Mouse (Mus musculus): ENCODE measurements around the gene Cfap77. TPM values are rescaled to one million over a fixed set of nuclear protein-coding genes. Genes with fewer than 3 reads are reported as not detected.

The Cfap77 gene
- polyA plus RNA-seq, 1 experiment, result 0.25 TPM

DNA sequence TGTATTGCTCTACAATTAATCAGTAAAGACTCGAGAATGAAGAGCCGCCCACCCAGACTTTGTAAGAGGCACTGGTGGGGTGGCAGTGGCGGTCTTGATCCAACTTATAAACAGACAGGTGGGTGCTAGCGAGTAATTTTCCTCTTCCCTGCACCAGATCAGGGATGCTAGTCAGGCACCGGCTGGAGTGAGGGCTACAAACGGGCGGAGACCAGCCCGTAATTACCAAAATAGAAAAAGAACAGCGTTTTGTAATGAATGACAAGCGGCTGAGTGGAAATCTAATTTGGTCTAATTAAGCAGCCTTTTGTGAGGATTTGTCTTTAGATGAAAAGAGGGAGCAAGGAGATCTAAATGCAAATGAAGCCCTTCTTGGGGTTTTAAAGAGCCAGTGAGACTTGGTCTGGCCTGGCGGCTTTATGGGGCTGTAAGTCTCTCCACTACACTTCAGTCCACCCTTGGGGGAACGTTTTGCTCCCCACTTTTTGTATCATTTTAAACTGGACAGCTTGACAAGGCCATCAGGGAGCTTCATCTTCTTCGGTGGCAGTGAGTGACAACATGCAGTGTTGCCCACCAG lies 48.3 kb downstream of the Cfap77 start:
- Histone ChIP-seq H3K9me3 (no peaks in the 10 kb centered on the region), H3K4me3 (replicated peaks) (no peak overlapping the region), H3K4me1 (peaks cover 2% of the 10 kb centered on the region; the same call in 1 of the 2 replicates), H3K27me3 (replicated peaks) (peaks cover 81% of the 10 kb centered on the region), H3K36me3 (replicated peaks; ENCODE audit: low read length) (no peaks in the 10 kb centered on the region)
- TF ChIP-seq FLI1 (IDR thresholded peaks at IDR 0.05; ENCODE audit: low read length) (no peak), GATA1 (IDR thresholded peaks at IDR 0.05; ENCODE audit: borderline replicate concordance, low read length) (no peak)

DNA sequence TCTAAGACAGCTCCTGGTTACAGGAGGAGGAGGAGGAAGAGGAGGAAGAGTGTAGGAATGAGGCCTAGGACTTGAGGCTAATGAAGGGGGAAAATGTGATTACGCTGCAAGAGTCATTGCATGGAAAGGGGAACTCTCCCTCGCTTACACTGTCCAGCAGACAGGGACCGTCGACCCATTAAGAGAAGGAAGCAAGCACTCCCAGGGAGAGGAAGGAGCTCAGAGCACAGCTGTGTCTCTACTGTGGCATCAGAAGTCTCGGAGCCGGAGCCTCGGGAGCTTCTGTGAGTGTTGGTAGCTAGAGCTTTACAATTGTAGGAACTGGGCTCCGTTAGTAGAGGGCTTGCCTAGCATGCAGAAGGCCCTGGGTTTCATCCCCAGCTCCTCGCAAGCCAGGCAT lies 50.8 kb downstream of the Cfap77 start:
- Histone ChIP-seq H3K27me3 (replicated peaks) (peaks cover 69% of the 10 kb centered on the region), H3K9me3 (no peaks in the 10 kb centered on the region), H3K36me3 (replicated peaks; ENCODE audit: low read length) (no peaks in the 10 kb centered on the region), H3K4me3 (replicated peaks) (no peak overlapping the region), H3K4me1 (peaks cover 2% of the 10 kb centered on the region; the same call in 1 of the 2 replicates)
- TF ChIP-seq GATA1 (IDR thresholded peaks at IDR 0.05; ENCODE audit: borderline replicate concordance, low read length) (no peak), FLI1 (IDR thresholded peaks at IDR 0.05; ENCODE audit: low read length) (no peak)

DNA sequence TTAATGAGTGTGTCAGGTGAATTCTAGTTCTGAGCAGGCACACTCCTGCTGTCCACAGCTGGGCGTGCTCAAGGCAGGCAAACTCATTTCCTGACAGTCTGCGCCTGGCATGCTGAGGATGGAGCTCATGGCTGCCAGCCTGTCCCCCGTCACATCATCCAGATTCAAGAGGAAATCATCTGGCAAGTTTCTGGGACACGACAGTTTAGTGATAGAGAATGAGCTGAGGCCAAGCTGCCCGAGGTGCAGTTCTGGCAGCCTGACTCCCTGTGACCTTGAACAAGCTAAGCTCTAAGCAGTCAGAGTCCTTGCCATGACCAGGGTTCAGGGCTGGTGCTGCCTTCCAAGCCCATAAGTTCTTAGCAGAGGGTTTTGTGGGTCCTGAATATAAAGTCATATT lies 56.6 kb downstream of the Cfap77 start:
- peaks cover 13% of the 10 kb centered on the region for H3K9me3 ChIP-seq
- no peak overlapping the region for H3K4me3 ChIP-seq (replicated peaks)
- H3K4me1 ChIP-seq, result no peaks in the 10 kb centered on the region
- no peaks in the 10 kb centered on the region for H3K36me3 ChIP-seq (replicated peaks; ENCODE audit: low read length)
- no peak for TF ChIP-seq GATA1 (IDR thresholded peaks at IDR 0.05; ENCODE audit: borderline replicate concordance, low read length)
- TF ChIP-seq FLI1 (IDR thresholded peaks at IDR 0.05; ENCODE audit: low read length), result no peak
- H3K27me3 ChIP-seq (replicated peaks), result peaks cover 53% of the 10 kb centered on the region

DNA sequence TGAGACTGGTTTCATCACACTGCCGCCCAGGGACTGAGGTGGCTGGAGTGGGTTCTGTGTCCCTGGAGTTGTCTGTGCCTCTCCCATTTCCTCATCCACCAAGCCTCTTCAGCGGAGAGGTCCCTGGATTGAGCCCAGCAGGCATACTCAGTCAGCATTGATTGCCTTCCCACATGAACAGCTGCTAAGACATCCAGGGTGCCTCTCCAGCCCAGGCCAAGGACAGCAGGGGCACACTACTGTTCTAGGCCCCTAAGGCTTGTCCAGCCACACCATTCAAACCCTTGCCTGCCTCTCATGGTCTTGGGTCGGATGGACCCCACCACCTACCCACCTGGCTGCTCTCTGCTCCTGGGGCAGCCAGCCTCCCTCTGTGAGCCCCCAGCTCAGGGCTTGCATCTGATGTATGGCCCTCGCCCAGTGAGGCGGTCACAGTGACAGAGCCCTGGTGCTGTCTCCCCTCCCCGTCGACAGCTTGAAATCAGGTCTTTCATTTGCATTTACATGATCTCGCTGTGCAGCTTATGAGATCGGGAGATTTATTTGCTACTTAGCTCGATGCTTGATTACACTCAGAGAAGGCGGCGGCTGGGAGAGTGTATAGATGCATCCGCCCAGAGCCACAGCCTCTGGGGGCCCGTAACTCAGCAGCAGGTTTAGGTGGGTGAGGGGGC lies 57.6 kb downstream of the Cfap77 start:
- H3K4me1 ChIP-seq, result no peaks in the 10 kb centered on the region
- peaks cover 55% of the 10 kb centered on the region for H3K27me3 ChIP-seq (replicated peaks)
- TF ChIP-seq FLI1 (IDR thresholded peaks at IDR 0.05; ENCODE audit: low read length), result no peak
- TF ChIP-seq GATA1 (IDR thresholded peaks at IDR 0.05; ENCODE audit: borderline replicate concordance, low read length), result no peak
- no peak overlapping the region for H3K4me3 ChIP-seq (replicated peaks)
- peaks cover 13% of the 10 kb centered on the region for H3K9me3 ChIP-seq
- no peaks in the 10 kb centered on the region for H3K36me3 ChIP-seq (replicated peaks; ENCODE audit: low read length)

DNA sequence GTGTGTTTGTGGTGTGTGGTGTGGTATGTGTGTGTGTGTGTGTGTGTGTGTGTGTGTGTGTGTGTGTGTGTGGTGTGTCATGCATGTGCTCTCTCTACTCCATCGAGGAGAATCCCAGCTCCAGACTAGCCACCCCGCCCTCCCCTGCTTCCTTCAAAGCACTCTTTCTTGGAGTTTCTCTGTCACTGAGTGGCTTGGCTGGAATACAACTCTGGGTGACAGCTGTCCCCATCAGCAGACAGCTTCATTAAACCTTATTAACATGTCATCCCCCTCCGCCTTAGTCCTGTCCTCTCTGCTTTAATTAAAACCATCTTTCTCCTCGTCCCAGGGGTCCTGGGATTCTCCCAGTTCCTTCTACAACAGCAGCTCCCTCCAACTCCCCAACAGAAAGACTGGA lies 59.4 kb downstream of the Cfap77 start:
- no peaks in the 10 kb centered on the region for H3K36me3 ChIP-seq (replicated peaks; ENCODE audit: low read length)
- peaks cover 60% of the 10 kb centered on the region for H3K27me3 ChIP-seq (replicated peaks)
- H3K4me3 ChIP-seq (replicated peaks), result no peak overlapping the region
- no peak for TF ChIP-seq FLI1 (IDR thresholded peaks at IDR 0.05; ENCODE audit: low read length)
- TF ChIP-seq GATA1 (IDR thresholded peaks at IDR 0.05; ENCODE audit: borderline replicate concordance, low read length), result no peak
- H3K9me3 ChIP-seq, result peaks cover 13% of the 10 kb centered on the region
- H3K4me1 ChIP-seq, result no peaks in the 10 kb centered on the region

DNA sequence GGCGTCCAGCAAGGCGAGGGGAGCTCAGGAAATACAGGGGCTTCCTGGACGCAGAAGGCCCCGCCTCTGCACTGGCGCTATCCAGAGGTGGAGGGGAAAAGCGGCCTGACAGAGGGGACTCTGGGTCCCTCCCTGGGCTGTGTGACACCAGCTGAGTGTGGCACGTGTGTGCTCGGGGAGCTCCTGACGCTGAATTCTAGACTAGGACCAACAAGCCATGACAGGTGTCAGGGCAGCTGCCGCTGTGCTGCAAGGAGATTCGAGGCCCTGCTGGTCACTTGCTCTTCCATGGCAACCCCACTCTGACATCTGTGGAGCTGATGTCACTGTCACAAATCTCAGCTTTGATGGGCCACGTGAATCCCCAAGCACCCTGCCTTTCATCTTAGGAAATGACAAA lies 60.9 kb downstream of the Cfap77 start:
- TF ChIP-seq FLI1 (IDR thresholded peaks at IDR 0.05; ENCODE audit: low read length) (no peak), GATA1 (IDR thresholded peaks at IDR 0.05; ENCODE audit: borderline replicate concordance, low read length) (no peak)
- H3K4me1 ChIP-seq, result no peaks in the 10 kb centered on the region
- no peak overlapping the region for H3K4me3 ChIP-seq (replicated peaks)
- peaks cover 67% of the 10 kb centered on the region for H3K27me3 ChIP-seq (replicated peaks)
- H3K36me3 ChIP-seq (replicated peaks; ENCODE audit: low read length), result no peaks in the 10 kb centered on the region
- H3K9me3 ChIP-seq, result peaks cover 21% of the 10 kb centered on the region

DNA sequence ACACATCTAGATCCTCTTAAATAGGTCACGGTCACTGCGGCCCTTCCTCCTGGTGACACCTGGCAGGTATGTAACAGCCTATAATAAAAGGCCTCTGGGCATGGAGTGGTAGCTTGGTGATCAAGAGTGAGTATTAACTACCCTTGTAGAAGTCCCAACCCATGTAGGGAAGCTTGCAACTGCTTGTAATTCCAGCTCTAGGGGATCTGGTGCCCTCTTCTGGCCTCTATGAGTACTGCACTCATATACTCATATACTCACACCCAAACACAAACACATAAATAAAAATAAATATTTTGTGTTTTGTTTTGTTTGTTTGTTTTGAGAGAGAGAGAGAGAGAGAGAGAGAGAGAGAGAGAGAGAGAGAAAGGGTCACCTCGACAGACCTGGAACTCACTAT lies 66.1 kb downstream of the Cfap77 start:
- Histone ChIP-seq H3K9me3 (peaks cover 24% of the 10 kb centered on the region), H3K4me3 (replicated peaks) (no peak overlapping the region), H3K36me3 (replicated peaks; ENCODE audit: low read length) (no peaks in the 10 kb centered on the region), H3K4me1 (no peaks in the 10 kb centered on the region), H3K27me3 (replicated peaks) (peaks cover 63% of the 10 kb centered on the region)
- no peak for TF ChIP-seq FLI1 (IDR thresholded peaks at IDR 0.05; ENCODE audit: low read length)
- TF ChIP-seq GATA1 (IDR thresholded peaks at IDR 0.05; ENCODE audit: borderline replicate concordance, low read length), result no peak

DNA sequence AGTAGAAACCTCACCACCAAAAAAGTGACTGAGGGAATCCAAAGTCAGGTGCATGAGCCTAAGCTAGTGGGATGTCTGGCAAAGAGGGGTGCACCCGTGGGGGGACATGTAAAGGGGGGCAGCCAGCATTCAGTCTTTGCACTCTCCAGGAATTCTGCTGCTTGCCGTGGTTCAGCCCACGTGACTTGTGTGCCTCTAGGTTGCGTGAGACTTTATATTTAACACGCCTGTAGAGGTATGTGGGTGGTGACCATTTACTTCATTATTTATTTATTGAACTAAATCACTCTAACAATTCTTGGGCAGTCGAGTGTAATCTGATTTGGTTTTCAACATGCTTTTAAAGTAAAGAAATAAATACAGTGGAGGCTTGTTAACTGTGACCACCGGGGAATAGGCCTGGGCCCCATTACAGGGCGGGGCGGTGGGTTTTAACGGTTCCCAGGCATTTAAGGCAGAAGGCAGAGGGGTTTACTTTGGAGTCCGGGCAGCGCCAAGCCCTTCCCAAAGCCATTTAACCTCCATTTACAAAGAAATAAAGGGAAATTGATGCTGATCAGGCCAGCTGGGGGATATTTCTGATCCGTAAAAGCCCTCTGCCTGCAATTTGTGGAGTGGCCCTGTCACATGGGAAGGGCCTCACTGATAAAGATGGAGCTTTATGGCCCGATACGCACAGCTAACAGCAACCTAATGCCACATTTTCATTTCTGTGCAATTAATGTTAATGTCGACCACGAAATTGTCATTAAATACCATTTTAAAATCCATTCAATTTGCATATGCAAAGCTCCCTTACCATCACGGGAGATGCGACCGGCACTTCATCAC lies 74.6 kb downstream of the Cfap77 start:
- Histone ChIP-seq H3K9me3 (no peaks in the 10 kb centered on the region), H3K27me3 (replicated peaks) (peaks cover 68% of the 10 kb centered on the region), H3K4me1 (peaks cover 3% of the 10 kb centered on the region; the same call in 1 of the 2 replicates), H3K36me3 (replicated peaks; ENCODE audit: low read length) (no peaks in the 10 kb centered on the region), H3K4me3 (replicated peaks) (no peak overlapping the region)
- TF ChIP-seq GATA1 (IDR thresholded peaks at IDR 0.05; ENCODE audit: borderline replicate concordance, low read length) (no peak), FLI1 (IDR thresholded peaks at IDR 0.05; ENCODE audit: low read length) (no peak)

DNA sequence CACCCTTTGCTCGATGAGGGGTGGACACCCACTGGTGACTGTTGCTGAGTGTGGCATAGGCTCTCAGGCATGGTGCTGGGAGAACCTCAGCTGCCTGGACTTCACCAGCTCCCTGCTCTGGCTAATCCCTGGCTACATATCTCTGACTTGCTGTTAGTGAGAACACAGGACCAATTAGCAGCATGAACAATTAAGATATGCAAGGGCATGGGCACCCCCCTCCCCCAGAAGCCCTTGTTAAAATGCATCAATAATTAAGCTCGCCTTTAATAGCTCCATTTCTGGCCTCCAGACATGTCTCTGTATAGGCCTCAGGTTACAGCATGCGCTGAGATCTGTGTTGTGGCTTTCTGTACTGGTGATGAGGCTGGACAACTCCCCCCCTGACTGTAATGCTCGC lies 76.4 kb downstream of the Cfap77 start:
- Histone ChIP-seq H3K36me3 (replicated peaks; ENCODE audit: low read length) (no peaks in the 10 kb centered on the region), H3K9me3 (no peaks in the 10 kb centered on the region), H3K27me3 (replicated peaks) (peaks cover 73% of the 10 kb centered on the region), H3K4me3 (replicated peaks) (no peak overlapping the region), H3K4me1 (peaks cover 3% of the 10 kb centered on the region; the same call in 1 of the 2 replicates)
- TF ChIP-seq FLI1 (IDR thresholded peaks at IDR 0.05; ENCODE audit: low read length) (no peak), GATA1 (IDR thresholded peaks at IDR 0.05; ENCODE audit: borderline replicate concordance, low read length) (no peak)

DNA sequence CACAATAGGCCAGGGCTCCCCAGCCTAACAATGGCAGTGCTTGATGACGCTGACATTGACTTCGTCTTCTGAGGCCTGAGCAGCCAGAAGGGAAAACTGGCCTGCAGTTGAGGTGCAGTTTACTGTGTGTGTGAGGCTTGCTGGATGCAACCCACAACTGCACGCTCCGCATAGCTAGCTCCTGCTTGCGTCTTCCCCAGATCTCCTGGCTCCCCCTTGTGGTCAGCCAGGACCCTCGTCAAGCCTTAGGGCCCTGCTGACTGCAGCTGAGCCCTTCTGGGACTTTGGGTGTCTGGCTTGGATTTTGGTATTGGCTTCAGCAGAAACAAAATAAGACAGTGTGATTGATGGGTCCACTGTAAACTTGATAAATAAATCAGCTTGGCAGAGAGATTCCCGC lies 78.2 kb downstream of the Cfap77 start:
- H3K9me3 ChIP-seq, result no peaks in the 10 kb centered on the region
- H3K4me3 ChIP-seq (replicated peaks), result no peak overlapping the region
- H3K27me3 ChIP-seq (replicated peaks), result peaks cover 72% of the 10 kb centered on the region
- TF ChIP-seq FLI1 (IDR thresholded peaks at IDR 0.05; ENCODE audit: low read length), result no peak
- no peak for TF ChIP-seq GATA1 (IDR thresholded peaks at IDR 0.05; ENCODE audit: borderline replicate concordance, low read length)
- H3K36me3 ChIP-seq (replicated peaks; ENCODE audit: low read length), result no peaks in the 10 kb centered on the region
- peaks cover 3% of the 10 kb centered on the region; the same call in 1 of the 2 replicates for H3K4me1 ChIP-seq

All from megakaryocyte, embryonic 14.5 days (primary cell).